Mouse (Mus musculus) urinary bladder, adult 2 months (tissue): ENCODE data around the gene Ubd. TPM values are rescaled to one million over a fixed set of nuclear protein-coding genes. Genes with fewer than 3 reads are reported as not detected.
"Not testable (repeated sequence)": the region's sequence is repeated elsewhere in the genome, so short reads cannot be mapped to it uniquely, and the experiment has no call there.

ENCODE experiments used
- DNase-seq: peaks from one replicate; pipeline ENCODE4 v3.0.0; 2022; ENCODE audit warnings: low spot score
- polyA plus RNA-seq: library from polyadenylated mRNA; depleted of rRNA; stranded (reverse); fragments of >200 nt; gene quantifications from 2 replicates; pipeline ENCODE4 v1.2.3, GENCODE M21; 2012; rRNA removed

Gene Ubd
- 0.52 and 1.0 TPM in 2 replicates for polyA plus RNA-seq

DNA sequence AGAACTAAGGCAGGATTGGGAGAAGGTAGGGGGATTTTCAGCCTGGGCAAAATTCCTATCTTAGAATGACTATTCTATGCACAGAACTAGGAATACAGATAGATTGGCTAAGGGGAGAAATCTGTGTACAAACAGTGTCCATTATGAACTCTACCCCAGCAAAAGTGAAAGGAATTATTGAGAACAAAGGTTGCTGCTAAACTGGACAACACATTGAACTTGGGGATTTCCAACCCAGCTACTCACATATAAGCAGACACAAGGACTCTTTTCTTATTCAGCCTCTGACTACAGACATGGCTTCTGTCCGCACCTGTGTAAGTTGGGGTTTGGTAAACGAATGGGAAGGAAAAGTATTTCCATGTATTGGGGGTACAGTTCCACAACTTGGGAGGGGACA, at the start of gene Ubd:
Gene Ubd, plus strand, starts transcription at position 237 of the 400 bp plus-strand sequence.
- no peak for DNase-seq

DNA sequence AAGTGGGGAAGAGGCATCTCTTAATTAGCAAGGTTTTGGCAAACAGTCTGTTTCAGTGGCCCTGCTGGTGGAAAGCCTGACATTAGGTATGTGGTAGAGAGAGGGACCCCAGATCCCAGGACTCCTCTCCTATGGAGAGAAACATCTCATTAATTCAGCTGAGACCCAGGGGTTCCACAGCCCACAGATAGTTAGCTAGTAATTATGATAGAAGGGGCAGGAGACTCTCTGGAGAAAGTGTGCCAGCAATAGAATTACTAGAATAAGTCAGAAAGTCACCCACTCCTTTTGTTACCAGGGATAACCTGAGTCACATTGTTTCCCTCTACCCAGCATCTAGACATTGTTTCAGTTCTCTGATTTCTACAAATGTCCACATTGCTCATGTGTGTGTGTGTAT, 32.3 kb upstream of the Ubd start, which contains the start of gene Olfr93:
Gene Olfr93, minus strand, starts transcription at position 101 of the 400 bp plus-strand sequence.
- no peak for DNase-seq

DNA sequence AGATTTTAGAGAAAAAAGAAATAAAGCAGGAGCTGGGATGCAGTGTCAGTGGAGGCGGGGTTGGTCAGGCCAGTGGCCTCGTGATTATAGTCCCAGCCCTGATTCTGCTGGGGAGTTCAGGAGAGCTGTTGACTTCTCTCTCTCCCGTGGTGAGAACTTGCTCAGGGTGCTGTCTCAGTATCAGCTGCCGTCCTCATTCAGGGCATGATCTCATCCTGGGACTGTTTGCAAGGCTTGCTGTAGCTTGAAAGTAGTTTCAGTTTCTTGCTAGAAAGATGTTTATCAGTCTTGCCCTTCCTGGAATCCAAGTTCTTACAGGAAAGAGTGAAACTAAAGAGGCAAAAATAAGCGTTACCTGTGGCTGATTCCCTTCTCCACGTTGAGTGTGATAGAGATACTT, 8.2 kb upstream of the Ubd start:
- no peak for DNase-seq

- no peak for DNase-seq
These were observed 3.0 kb upstream of the Ubd start for GRCm38 (mm10) chr17:37190711-37191110.

DNA sequence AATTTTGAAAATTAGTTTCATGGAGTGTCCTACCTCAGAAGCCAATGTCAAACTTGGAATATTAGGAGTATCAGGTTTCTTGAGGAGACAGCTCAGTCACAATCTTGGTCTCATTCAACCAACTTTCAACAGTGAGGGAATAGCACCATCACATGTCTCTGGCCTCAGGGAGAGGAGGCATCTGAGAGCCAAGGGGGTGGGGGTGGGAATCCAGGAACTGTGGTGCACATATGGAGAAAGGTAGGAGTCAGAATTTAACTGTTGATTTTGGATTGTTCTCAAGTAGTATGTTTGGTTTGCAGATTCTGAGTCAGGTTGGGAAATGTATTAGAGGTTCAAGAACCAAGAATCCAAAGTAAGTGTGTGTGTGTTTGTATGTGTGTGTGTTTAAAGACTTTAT, 660 bp upstream of the Ubd start:
- no peak for DNase-seq

GRCm38 (mm10) chr17:37194782-37195181, 1.1 kb downstream of the Ubd start:
- DNase-seq = no peak

DNA sequence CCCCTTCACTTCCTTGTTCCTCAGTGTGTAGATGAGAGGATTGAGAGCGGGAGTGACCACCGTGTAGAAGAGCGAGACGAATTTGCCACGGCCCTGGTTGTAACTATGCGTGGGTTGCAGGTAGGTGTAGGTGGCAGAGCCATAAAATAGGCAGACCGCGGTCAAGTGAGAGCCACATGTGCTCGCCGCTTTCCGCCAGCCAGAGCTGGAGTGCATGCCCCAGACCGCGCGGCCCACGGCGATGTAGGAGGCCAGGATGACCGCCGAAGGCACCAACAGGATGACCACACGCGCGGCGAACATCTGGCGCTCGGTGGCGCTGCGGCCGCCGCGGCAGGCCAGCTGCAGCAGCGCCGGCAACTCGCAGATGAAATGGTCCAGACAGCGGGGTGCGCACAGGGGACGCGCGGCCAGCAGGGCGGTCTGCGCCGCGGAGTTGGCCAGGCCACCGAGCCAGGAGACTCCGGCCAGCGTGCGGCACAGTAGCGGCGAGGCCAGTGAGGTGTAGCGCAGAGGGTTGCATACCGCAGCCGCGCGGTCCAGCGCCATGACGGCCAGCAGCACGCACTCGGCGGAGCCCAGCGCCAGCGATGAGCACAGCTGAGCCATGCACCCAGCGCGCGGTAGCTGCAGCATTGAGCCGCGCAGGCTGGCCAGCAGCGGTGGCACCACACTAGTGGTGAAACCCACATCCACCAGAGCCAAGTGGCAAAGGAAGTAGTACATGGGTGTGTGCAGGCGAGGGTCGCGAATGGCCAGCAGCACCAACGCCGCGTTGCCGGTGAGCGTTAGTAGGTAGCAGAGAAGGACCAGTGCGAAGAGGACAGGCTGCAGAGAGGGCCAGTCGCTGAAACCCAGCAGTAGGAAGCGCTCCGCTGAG, 3.4 kb downstream of the Ubd start:
- DNase-seq = peak; percentile 29

GRCm38 (mm10) chr17:37200894-37201293, 7.2 kb downstream of the Ubd start, which contains the start of gene Olfr94:
TSS of gene Olfr94 (minus strand) at chr17:37200994.
- no peak for DNase-seq

GRCm38 (mm10) chr17:37203206-37203916, 9.7 kb downstream of the Ubd start:
- DNase-seq = peak; percentile 45

DNA sequence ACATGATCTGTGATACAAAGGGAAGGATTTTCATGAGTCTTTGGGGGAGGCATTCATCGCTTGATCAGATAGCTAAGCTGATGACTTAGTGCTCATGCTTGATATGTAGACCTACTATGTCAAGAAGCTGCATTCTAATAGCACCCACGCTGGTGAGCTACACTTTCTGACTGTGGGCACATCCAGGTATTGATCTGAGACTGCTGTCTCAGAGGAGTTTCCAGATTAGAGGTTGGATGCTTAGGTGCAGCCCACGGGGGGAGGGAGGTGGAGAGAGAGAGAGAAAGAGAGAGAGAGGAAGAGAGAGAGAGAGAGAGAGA, 10.2 kb downstream of the Ubd start:
- no peak for DNase-seq

GRCm38 (mm10) chr17:37210884-37211768, 17.4 kb downstream of the Ubd start:
- no peak for DNase-seq

DNA sequence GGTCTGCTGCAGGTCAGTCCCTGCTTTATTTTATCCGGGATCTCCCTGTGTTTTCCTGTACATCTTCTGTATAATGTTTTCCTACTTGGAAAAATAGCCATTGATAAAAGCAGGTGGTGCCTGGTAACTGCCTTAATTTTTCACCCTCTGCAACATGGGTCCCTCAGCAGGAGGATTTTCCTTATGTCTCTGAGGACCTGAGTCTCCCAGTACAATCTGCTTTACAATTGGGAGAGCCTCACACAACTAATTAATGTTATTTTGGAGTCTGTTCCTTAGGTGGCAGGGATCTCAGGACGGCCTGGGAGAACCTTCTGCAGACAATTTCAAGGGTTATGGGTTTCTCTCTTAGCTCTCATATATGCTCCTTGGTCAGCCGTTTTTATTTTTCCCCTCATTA, 19.3 kb downstream of the Ubd start, which contains the start of gene Olfr95:
Gene Olfr95, minus strand, starts transcription at position 101 of the 400 bp plus-strand sequence.
- no peak for DNase-seq

GRCm38 (mm10) chr17:37218486-37218885, 24.8 kb downstream of the Ubd start:
- no peak for DNase-seq

GRCm38 (mm10) chr17:37219846-37220245, 26.2 kb downstream of the Ubd start, which contains the start of gene Olfr96:
TSS of gene Olfr96 (plus strand) at chr17:37220146.
- DNase-seq = no peak

DNA sequence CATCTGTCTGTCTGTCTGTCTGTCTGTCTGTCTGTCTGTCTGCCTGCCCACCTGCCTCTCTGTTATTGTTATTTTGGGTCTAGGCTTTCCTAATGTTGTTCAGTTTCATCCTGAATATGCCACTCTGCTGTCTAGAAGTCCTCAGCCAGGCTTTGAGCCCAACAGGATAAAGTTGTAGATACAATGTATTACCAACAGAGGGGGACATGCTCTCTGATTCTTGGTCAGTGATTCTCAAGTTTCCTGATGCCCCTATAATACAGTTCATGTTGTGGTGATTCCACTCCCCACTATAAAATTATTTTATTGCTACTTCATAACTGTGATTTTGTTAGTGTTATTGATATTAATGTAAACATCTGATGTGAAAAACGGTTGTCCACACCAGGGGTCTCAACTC, 28.2 kb downstream of the Ubd start:
- DNase-seq = no peak

DNA sequence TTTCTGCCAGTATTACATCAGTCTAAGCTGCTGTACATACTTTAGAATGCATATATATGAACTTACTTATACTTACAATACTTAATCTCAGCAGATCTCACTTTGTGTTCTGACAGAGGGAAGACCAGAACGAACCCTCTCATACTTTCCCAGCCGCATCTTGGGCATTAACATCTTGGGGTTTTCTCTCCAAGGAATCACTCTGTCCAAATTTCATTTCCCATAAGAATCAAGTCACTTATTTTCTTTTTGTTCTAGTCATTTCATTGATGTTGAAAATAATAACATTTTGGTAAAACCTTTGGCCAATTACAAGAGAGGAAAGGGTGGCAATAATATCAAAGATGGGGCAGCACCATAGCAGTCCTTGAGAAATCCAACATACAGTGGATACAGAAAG, 43.5 kb downstream of the Ubd start, which contains the start of gene Olfr97:
Gene Olfr97, minus strand, starts transcription at position 101 of the 400 bp plus-strand sequence.
- DNase-seq = not testable (repeated sequence)

DNA sequence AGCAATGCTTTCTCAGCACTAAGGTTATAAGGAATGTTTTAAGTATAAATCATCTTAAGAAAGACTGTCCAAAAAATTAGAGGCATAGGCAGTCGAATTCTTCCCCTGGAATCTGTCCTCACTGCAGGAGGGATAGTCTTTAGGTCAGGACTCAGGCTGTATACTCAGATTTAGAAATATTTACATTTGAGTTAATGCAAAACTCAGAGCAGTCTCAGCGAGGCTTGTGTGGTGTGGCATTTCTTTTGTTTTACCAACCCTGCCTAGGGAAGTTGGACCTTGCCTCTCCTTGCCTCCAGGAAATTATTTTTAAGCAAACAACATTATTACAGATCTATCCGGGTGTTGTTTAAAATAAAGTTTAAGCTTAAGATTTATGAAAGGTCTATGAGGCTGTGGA, 48.5 kb downstream of the Ubd start:
- DNase-seq = no peak
